Mouse (Mus musculus) lung, adult 2 months (tissue): ENCODE data around the gene Zswim3.

ENCODE experiments used
- CTCF ChIP-seq: fragments of 200-500 bp; IDR thresholded peaks from 2 replicates; pipeline ENCODE4 v1.5.1; 2011; ENCODE audit warnings: mild to moderate bottlenecking, low read length, control low read depth; ENCODE audit not compliant: insufficient read depth
- POLR2A ChIP-seq: fragments of 200-500 bp; IDR thresholded peaks from 2 replicates; pipeline ENCODE4 v1.6.1; 2011; ENCODE audit warnings: low read depth, mild to moderate bottlenecking, control low read depth, low read length, borderline replicate concordance; ENCODE audit errors: extremely low read depth

DNA sequence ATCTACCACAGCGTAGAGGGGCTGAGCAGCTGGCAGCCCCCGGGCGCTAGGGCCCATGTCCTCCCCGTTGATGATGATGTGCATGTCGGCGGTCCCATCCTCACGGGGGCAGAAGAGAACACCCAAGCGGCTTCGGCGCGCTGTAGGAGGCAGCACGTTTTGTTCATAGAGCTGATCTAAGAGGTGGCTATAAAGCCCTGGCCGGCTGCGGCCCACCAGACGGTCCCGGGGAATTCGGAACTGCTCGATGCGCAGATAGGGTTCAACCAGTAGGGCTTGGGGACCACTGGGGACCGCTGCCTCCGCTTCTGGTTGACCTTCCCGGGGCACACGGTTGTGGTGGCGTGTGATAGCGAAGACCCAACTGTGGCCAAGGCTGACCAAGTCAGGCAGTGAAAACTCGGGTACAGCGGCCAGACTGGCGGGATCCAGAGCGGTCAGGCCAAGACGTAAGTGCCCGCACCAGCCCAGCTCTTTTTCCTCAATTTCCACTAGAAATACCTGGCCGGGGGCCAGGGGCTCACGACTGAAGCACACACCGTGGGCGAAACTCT, 27.9 kb downstream of the Zswim3 start, which contains the start of gene Ctsa:
- TF ChIP-seq POLR2A = 0 out of 2 replicates have a peak, but pooled peaks have one; percentile 5
- TF ChIP-seq CTCF = peak; percentile 53
